Mouse (Mus musculus) lung, adult 2 months (tissue): ENCODE results near the gene Grhpr.

ENCODE experiments used
- CTCF ChIP-seq: fragments of 200-500 bp; IDR thresholded peaks from 2 replicates; pipeline ENCODE4 v1.5.1; 2011; ENCODE audit warnings: mild to moderate bottlenecking, low read length, control low read depth; ENCODE audit not compliant: insufficient read depth
- POLR2A ChIP-seq: fragments of 200-500 bp; IDR thresholded peaks from 2 replicates; pipeline ENCODE4 v1.6.1; 2011; ENCODE audit warnings: low read depth, mild to moderate bottlenecking, control low read depth, low read length, borderline replicate concordance; ENCODE audit errors: extremely low read depth

GRCm38 (mm10) chr4:45034693-45035628, 53.8 kb downstream of the Grhpr start:
- TF ChIP-seq CTCF (no peak), POLR2A (no peak)
